Mouse (Mus musculus) midbrain, embryonic 10.5 days (tissue): ENCODE data around the gene Cd68. TPM values are rescaled to one million over a fixed set of nuclear protein-coding genes. Genes with fewer than 3 reads are reported as not detected.
A peak's percentile ranks its signal among the peaks of the same experiment; 100 is the strongest.
"Not testable (repeated sequence)": the region's sequence is repeated elsewhere in the genome, so short reads cannot be mapped to it uniquely, and the experiment has no call there.

Experiments
- DNase-seq: peaks from one replicate; pipeline ENCODE4 v3.0.0-alpha.2; 2017; ENCODE audit warnings: low spot score
- H3K27ac ChIP-seq: fragments of 300-500 bp; sonication (generic); replicated peaks from 2 replicates; pipeline ENCODE4 v1.5.1; 2016; ENCODE audit warnings: mild to moderate bottlenecking
- H3K27me3 ChIP-seq: fragments of 300-500 bp; sonication (generic); 2 replicates; pipeline ENCODE4 v1.6.1; 2016; ENCODE audit warnings: low read depth, mild to moderate bottlenecking; ENCODE audit not compliant: poor library complexity, severe bottlenecking
- H3K36me3 ChIP-seq: fragments of 300-500 bp; sonication (generic); 2 replicates; pipeline ENCODE4 v1.6.1; 2016; ENCODE audit warnings: mild to moderate bottlenecking, moderate library complexity
- H3K4me1 ChIP-seq: fragments of 300-500 bp; sonication (generic); 2 replicates; pipeline ENCODE4 v1.6.1; 2016
- H3K4me3 ChIP-seq: fragments of 300-500 bp; sonication (generic); 2 replicates; pipeline ENCODE4 v1.5.1; 2016; ENCODE audit warnings: mild to moderate bottlenecking, moderate library complexity
- H3K9me3 ChIP-seq: fragments of 300-500 bp; sonication (generic); replicated peaks from 2 replicates; pipeline ENCODE4 v1.6.1; 2016; ENCODE audit warnings: mild to moderate bottlenecking
- WGBS: fragments of 180-500 bp; shearing (Covaris S2); methylation state at CpG from one replicate; pipeline ENCODE4 v1.1.7; 2016; 5-methylcytosine and 5-hydroxymethylcytosine counted together
- polyA plus RNA-seq: library from polyadenylated mRNA; unstranded; fragments of >200 nt; fragmentation: Nextera tagmentation; extraction: Ambion mirVana; gene quantifications from 2 replicates; pipeline ENCODE4 v1.2.1, GENCODE M21; 2016

Cd68 gene
- polyA plus RNA-seq, 1 experiment from 2014 or later, result 7.0 TPM

GRCm38 (mm10) chr11:69704613-69705010 lies 38.7 kb upstream of the Cd68 start:
- no peak for DNase-seq
- H3K36me3 ChIP-seq, result no peaks in the 10 kb centered on the region
- no peaks in the 10 kb centered on the region for H3K9me3 ChIP-seq
- H3K27me3 ChIP-seq, result no peaks in the 10 kb centered on the region
- H3K27ac ChIP-seq, result no peak overlapping the region
- no peak overlapping the region for H3K4me3 ChIP-seq
- H3K4me1 ChIP-seq, result peaks cover 4% of the 10 kb centered on the region
- WGBS, result 68% methylated on average over 2 of the region's 2 CpGs

- no peak overlapping the region for H3K27ac ChIP-seq
- 75% methylated on average over 8 of the region's 8 CpGs for WGBS
These were observed 38.1 kb upstream of the Cd68 start for GRCm38 (mm10) chr11:69703814-69704612.

GRCm38 (mm10) chr11:69703381-69703780 lies 37.4 kb upstream of the Cd68 start:
- not testable (repeated sequence) for DNase-seq, H3K27ac ChIP-seq, H3K27me3 ChIP-seq, H3K9me3 ChIP-seq, H3K4me1 ChIP-seq, H3K36me3 ChIP-seq, H3K4me3 ChIP-seq
- 85% methylated on average over 3 of the region's 3 CpGs for WGBS

More at GRCm38 (mm10) chr11:69703814-69704612, 38.1 kb upstream of the Cd68 start:
- H3K36me3 ChIP-seq, result no peaks in the 10 kb centered on the region
- no peaks in the 10 kb centered on the region for H3K4me1 ChIP-seq
- no peak for DNase-seq
- no peaks in the 10 kb centered on the region for H3K9me3 ChIP-seq
- H3K4me3 ChIP-seq, result no peak overlapping the region
- H3K27me3 ChIP-seq, result no peaks in the 10 kb centered on the region

- not testable (repeated sequence) for H3K36me3 ChIP-seq, H3K9me3 ChIP-seq, H3K4me3 ChIP-seq, DNase-seq, H3K27ac ChIP-seq, H3K27me3 ChIP-seq, H3K4me1 ChIP-seq
- WGBS, result 97% methylated on average over 10 of the region's 10 CpGs
These were observed 36.9 kb upstream of the Cd68 start for GRCm38 (mm10) chr11:69702886-69703285.

GRCm38 (mm10) chr11:69699595-69699994 lies 33.6 kb upstream of the Cd68 start:
- Histone ChIP-seq H3K36me3 (no peaks in the 10 kb centered on the region), H3K9me3 (no peaks in the 10 kb centered on the region), H3K27ac (no peak overlapping the region), H3K27me3 (peaks cover 10% of the 10 kb centered on the region; the same call in 1 of the 2 replicates), H3K4me3 (no peak overlapping the region), H3K4me1 (peaks cover 14% of the 10 kb centered on the region)
- no peak for DNase-seq
- 77% methylated on average over 1 of the region's 1 CpGs for WGBS

GRCm38 (mm10) chr11:69698574-69698973 lies 32.6 kb upstream of the Cd68 start:
- peaks cover 14% of the 10 kb centered on the region for H3K4me1 ChIP-seq
- H3K36me3 ChIP-seq, result no peaks in the 10 kb centered on the region
- no peak overlapping the region for H3K27ac ChIP-seq
- H3K4me3 ChIP-seq, result no peak overlapping the region
- DNase-seq, result no peak
- peaks cover 13% of the 10 kb centered on the region; the same call in 1 of the 2 replicates for H3K27me3 ChIP-seq
- 70% methylated on average over 5 of the region's 5 CpGs for WGBS
- no peaks in the 10 kb centered on the region for H3K9me3 ChIP-seq

- Histone ChIP-seq H3K9me3 (no peaks in the 10 kb centered on the region), H3K27ac (no peak overlapping the region), H3K36me3 (no peaks in the 10 kb centered on the region), H3K4me1 (peaks cover 14% of the 10 kb centered on the region), H3K27me3 (peaks cover 13% of the 10 kb centered on the region; the same call in 1 of the 2 replicates), H3K4me3 (no peak overlapping the region)
- WGBS, result 93% methylated on average over 3 of the region's 3 CpGs
- DNase-seq, result no peak
These were observed 31.4 kb upstream of the Cd68 start for GRCm38 (mm10) chr11:69697396-69697795.

- Histone ChIP-seq H3K27me3 (peaks cover 13% of the 10 kb centered on the region; the same call in 1 of the 2 replicates), H3K9me3 (no peaks in the 10 kb centered on the region), H3K4me3 (peak within 1 kb of the TSS; percentile 68), H3K36me3 (no peaks in the 10 kb centered on the region), H3K4me1 (peaks cover 14% of the 10 kb centered on the region), H3K27ac (peak within 1 kb of the TSS; percentile 87)
- peak; percentile 61 for DNase-seq
- WGBS, result 2% methylated on average over 41 of the region's 41 CpGs
These were observed 29.6 kb upstream of the Cd68 start, which contains the start of the genes Tnfsf12 and Tnfsfm13 for GRCm38 (mm10) chr11:69695361-69696181. TSS of gene Tnfsf12 (minus strand) at chr11:69695849. TSS of gene Tnfsfm13 (minus strand) at chr11:69696098.

GRCm38 (mm10) chr11:69695046-69695360 lies 29.1 kb upstream of the Cd68 start:
- 29% methylated on average over 6 of the region's 6 CpGs for WGBS
- peaks cover 14% of the 10 kb centered on the region for H3K4me1 ChIP-seq
- H3K27ac ChIP-seq, result peak overlapping the region; percentile 87; the same call in 1 of the 2 replicates
- no peak for DNase-seq
- peak overlapping the region; percentile 68 for H3K4me3 ChIP-seq
- peaks cover 13% of the 10 kb centered on the region; the same call in 1 of the 2 replicates for H3K27me3 ChIP-seq
- no peaks in the 10 kb centered on the region for H3K36me3 ChIP-seq
- H3K9me3 ChIP-seq, result no peaks in the 10 kb centered on the region

GRCm38 (mm10) chr11:69693421-69693965 lies 27.5 kb upstream of the Cd68 start:
- no peaks in the 10 kb centered on the region for H3K9me3 ChIP-seq
- H3K36me3 ChIP-seq, result no peaks in the 10 kb centered on the region
- H3K27ac ChIP-seq, result no peak overlapping the region
- H3K4me3 ChIP-seq, result no peak overlapping the region
- H3K4me1 ChIP-seq, result peaks cover 14% of the 10 kb centered on the region
- H3K27me3 ChIP-seq, result peaks cover 13% of the 10 kb centered on the region; the same call in 1 of the 2 replicates
- no peak for DNase-seq
- WGBS, result 60% methylated on average over 11 of the region's 11 CpGs

- Histone ChIP-seq H3K4me1 (peaks cover 14% of the 10 kb centered on the region), H3K27ac (no peak overlapping the region), H3K9me3 (no peaks in the 10 kb centered on the region), H3K4me3 (no peak overlapping the region), H3K36me3 (no peaks in the 10 kb centered on the region), H3K27me3 (peaks cover 13% of the 10 kb centered on the region; the same call in 1 of the 2 replicates)
- no peak for DNase-seq
- 90% methylated on average over 6 of the region's 6 CpGs for WGBS
These were observed 26.9 kb upstream of the Cd68 start for GRCm38 (mm10) chr11:69692863-69693262.

- peaks cover 14% of the 10 kb centered on the region for H3K4me1 ChIP-seq
- H3K36me3 ChIP-seq, result no peaks in the 10 kb centered on the region
- no peak for DNase-seq
- no peaks in the 10 kb centered on the region for H3K9me3 ChIP-seq
- H3K27me3 ChIP-seq, result peaks cover 13% of the 10 kb centered on the region; the same call in 1 of the 2 replicates
- H3K4me3 ChIP-seq, result no peak overlapping the region
- no peak overlapping the region for H3K27ac ChIP-seq
- 86% methylated on average over 9 of the region's 9 CpGs for WGBS
These were observed 26.4 kb upstream of the Cd68 start for GRCm38 (mm10) chr11:69692196-69692811.
